Mouse (Mus musculus): ENCODE results near the gene Gpr27. TPM values are rescaled to one million over a fixed set of nuclear protein-coding genes. Genes with fewer than 3 reads are reported as not detected.
A peak's percentile ranks its signal among the peaks of the same experiment; 100 is the strongest.

Gene Gpr27
- 10 to 100 TPM; 60.3 to 61.9 TPM for total RNA-seq (2021)
- long read RNA-seq, transcript Gpr27-201 (1 exons, 2,388 nt), result major isoform, 115 of 116 reads
- long read RNA-seq, partial matches to known transcripts, result 0 of 116 reads
- long read RNA-seq, other reads (novel, unspliced or antisense), result 1 of 116 reads

- peak; percentile 59 to 70 for DNase-seq (ENCODE audit: low spot score in 2 of 2)
Observed at GRCm38 (mm10) chr6:99692206-99692915, at the start of gene Gpr27. Gpr27 (plus strand) TSS chr6:99692679.

GRCm38 (mm10) chr6:99643439-99644199 is 48.9 kb upstream of the Gpr27 start:
- no peak for DNase-seq (ENCODE audit: low spot score in 2 of 2)

DNA sequence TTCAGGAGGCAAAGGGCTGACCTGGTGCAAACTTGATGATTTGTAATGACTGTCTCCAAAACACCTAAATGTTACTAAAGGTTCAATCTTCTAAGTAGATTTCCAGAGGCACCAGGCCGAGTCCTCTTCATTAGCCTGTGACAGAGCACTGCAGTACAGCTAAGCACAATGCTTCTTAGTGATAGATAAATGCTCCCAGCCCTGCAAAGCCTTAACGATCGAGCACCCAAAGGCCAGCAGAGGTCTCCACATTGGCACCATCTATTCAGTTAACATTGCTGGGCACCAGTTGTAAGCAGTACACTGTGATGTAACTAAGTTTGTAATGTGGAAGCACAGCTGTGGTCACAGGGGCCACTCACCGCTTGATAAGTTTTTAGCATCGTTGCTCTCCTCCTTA is 48.1 kb upstream of the Gpr27 start:
- DNase-seq (ENCODE audit: low spot score in 2 of 2), result no peak

- no peak for DNase-seq (ENCODE audit: low spot score in 2 of 2)
Observed at GRCm38 (mm10) chr6:99644876-99645275, 47.6 kb upstream of the Gpr27 start.

GRCm38 (mm10) chr6:99646344-99646743 is 46.1 kb upstream of the Gpr27 start:
- no peak for DNase-seq (ENCODE audit: low spot score in 2 of 2)

DNA sequence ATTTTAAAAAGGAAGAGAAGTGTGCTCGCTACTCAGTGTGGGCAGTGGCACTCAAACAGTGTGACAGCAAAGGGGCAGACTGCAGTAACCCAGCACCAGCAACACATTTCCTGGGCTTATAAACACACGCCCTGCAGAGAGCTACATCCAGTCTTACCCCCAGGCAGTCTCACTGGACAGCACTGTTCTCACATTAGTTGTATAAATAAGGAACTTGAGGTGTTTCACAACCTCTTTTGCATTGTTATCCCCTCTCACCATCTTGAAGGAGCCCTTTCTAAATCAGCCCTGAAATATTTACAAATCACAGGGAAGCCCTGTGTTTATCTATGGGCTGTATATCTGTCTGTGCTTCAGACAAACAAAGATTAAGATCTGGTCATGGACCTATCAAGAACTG is 43.2 kb upstream of the Gpr27 start:
- DNase-seq (ENCODE audit: low spot score in 2 of 2), result no peak

GRCm38 (mm10) chr6:99652341-99652740 is 40.1 kb upstream of the Gpr27 start:
- DNase-seq (ENCODE audit: low spot score in 2 of 2), result no peak

DNA sequence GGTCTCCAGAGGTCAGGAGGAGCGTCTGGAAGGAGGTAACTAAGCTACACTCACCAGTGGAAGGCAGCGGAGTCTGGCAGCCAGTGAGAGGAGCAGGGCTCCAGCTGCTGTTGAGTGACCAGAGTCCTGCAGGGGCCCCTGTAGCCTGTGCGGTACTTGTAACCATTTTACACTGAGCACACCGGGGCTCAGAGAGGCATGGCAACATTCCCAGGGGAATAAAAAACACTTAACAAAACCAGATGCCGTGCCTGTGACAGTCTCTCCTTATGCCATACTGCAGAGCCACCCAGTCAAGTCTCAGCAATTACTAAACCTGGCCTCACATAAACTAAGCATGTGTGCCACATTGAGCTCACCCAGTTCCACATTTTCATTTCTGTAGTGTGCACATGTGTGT is 38.1 kb upstream of the Gpr27 start:
- DNase-seq (ENCODE audit: low spot score in 2 of 2), result no peak

DNA sequence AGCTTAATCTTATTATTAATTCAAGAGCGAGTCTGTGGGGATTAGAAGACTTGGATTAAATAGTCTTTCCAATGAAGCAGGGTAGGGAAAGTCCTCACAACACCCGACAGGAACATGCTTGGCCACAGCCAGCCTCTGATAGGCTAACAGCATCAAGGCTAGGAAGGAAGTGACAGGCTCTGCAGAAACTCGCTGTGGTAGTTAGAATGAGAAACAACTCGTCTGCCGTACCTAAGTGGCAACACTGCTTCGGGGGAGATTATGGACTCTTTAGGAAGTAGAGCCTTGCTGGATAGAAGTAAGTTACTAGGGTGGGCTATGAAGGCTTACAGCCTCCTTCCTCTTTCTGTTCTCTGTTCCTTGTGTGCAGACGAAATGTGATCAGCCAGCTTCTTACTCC is 37.0 kb upstream of the Gpr27 start:
- no peak for DNase-seq (ENCODE audit: low spot score in 2 of 2)

GRCm38 (mm10) chr6:99656088-99656487 is 36.4 kb upstream of the Gpr27 start:
- no peak for DNase-seq (ENCODE audit: low spot score in 2 of 2)

DNA sequence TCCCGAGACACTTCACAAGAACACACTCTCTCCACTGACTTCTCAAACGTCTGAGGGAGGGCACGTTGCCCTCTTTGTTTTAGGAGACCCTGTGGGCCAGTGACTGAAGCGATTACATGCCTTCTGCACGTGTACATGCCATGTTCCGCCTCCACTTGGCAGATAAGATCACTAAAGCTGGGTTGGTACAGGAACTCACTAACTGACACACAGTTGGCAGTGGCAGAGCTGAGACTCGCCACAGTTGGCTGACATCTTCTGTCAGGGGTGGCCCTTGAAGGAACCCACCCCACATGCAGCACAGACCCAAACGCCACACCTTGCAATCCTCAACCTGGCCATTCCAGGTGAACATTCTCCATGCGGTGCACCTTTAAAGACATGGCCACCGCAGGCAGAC is 33.9 kb upstream of the Gpr27 start:
- no peak for DNase-seq (ENCODE audit: low spot score in 2 of 2)

- DNase-seq (ENCODE audit: low spot score in 2 of 2), result no peak
Observed at GRCm38 (mm10) chr6:99660443-99660842, 32.0 kb upstream of the Gpr27 start.

GRCm38 (mm10) chr6:99663232-99663631 is 29.2 kb upstream of the Gpr27 start:
- no peak for DNase-seq (ENCODE audit: low spot score in 2 of 2)

DNA sequence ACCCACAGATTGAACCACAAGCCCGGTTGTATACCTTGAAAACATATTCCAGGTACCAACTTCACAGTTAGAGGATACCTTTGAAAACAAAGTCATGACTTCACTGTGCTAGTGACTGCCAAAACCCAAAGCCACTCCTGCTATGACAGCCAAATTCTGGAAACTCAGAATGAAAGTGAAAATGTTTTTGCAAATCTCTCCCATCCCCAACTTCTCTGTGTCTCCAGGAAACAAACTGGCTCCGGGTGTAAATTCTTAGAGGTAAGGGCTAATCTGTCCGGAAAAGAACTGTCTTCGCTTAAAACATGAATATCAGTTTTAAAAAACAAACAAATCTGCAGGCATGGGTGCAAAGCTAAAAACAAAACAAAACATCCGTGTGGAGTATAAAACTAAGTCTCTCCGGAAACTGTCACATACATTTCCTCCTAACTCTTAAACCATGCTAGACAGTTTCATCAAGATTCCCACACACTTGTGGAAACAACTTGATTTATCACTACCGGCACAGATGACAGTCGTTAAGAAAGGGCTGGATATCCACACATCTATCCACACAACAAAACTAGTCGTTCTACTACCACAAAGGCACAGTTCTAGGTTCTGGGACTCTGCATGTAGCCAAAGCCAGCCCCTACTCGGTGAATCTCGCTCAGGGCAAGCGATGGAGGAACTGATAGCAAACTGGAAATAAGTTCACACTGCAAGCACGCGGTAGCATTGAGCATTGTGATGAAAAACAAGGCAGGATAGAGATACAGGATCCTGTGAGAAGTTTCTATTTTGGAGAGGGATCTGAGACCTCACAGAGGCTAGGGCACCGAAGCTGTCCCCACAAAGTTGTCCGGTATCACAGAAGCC is 26.8 kb upstream of the Gpr27 start:
- DNase-seq (ENCODE audit: low spot score in 2 of 2), result no peak

DNA sequence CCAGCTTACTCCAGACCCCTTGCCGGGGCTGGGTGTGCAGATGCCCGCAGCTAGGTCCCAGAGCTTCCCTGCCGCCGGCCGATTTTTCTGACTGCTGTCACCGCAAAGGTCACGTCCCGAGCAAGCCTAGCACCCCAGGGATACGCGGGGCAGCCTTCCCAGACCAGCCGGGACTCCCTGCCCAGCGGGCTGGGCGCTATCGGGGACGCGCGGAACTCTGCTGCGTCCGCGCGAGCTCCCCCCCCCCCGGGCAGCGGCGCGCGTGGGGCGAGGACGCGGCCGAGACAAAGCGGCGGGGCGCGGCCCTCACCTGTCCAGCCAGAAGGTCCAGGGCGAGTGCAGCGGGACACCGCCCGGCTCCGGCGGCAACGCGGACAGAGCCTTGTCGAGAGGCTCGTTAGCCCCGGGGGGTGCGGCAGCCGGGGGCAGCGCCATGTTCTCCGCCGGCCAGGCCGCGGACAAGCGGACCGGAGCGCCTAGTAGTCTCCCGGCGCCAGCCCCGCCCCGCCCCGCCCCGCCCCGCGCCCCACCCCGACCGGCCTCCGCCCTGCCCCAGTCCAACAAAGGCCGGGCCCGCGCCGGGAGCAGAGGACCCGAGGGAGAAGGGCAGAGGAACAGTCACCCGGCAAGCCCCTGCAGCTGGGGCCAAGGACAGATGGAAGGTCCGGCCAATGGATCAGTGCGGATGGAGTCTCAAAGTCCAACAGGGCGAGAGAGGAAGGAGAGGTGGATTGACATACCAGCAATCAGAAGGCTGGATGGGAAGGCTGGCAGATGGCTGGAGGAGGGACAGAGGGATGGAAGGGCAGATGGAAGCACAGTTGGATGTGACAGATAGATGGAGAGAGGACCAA is 25.9 kb upstream of the Gpr27 start, which contains the start of the genes Eif4e3 and Gm20696:
TSS of gene Eif4e3 (minus strand) at position 454 of the 854 bp plus-strand sequence.
TSS of gene Gm20696 (minus strand) at position 480 of the 854 bp plus-strand sequence.
- peak in 1 of 2 experiments; percentile 45 for DNase-seq (ENCODE audit: low spot score in 2 of 2)

DNA sequence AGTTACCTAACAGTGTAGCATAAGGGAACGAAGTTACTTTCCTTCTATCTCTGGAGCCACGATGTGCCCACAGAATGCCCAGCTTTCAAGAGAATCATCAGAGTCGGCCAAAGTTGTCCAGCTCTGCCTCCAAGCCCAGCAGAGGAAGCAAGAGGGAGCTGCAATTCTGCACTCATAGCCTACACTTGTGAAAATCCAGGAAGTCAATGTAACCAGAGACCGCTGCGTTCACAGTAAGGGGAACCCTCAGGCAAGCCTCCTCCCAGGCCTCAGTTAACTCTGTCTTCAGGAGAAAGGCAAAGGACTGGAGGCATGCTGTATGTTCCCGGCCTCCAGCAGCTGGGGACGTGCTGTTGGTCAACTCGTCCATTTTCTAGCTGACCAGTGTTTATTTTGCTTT is 25.2 kb upstream of the Gpr27 start:
- DNase-seq (ENCODE audit: low spot score in 2 of 2), result no peak

- peak; percentile 91 to 93 for DNase-seq (ENCODE audit: low spot score in 2 of 2)
Observed at GRCm38 (mm10) chr6:99669481-99670325, 22.8 kb upstream of the Gpr27 start.

GRCm38 (mm10) chr6:99670481-99671119 is 21.9 kb upstream of the Gpr27 start:
- DNase-seq (ENCODE audit: low spot score in 2 of 2), result peak; percentile 70 to 76

GRCm38 (mm10) chr6:99671768-99672167 is 20.7 kb upstream of the Gpr27 start:
- no peak for DNase-seq (ENCODE audit: low spot score in 2 of 2)
